Mouse (Mus musculus) heart, adult 2 months (tissue): ENCODE measurements at regions not wholly inside any gene's neighbourhood (a gene's known extent, or its start where the extent isn't known, plus 50 kb on each side); places are given as distances from the start of the nearest gene placed in this dataset.

Source experiments
- CTCF ChIP-seq: fragments of 200-600 bp; IDR thresholded peaks from 2 replicates; pipeline ENCODE4 v1.8.1; 2022; ENCODE audit warnings: antibody characterized with exemption, mild to moderate bottlenecking, moderate library complexity
- EP300 ChIP-seq: fragments of 200-500 bp; IDR thresholded peaks from 2 replicates; pipeline ENCODE4 v1.6.1; 2011; ENCODE audit warnings: low read depth, low read length, control low read depth; ENCODE audit not compliant: insufficient read depth
- POLR2A ChIP-seq: fragments of 200-500 bp; IDR thresholded peaks from 2 replicates; pipeline ENCODE4 v1.6.1; 2011; ENCODE audit warnings: mild to moderate bottlenecking, low read depth, low read length, control low read depth; ENCODE audit not compliant: insufficient read depth

DNA sequence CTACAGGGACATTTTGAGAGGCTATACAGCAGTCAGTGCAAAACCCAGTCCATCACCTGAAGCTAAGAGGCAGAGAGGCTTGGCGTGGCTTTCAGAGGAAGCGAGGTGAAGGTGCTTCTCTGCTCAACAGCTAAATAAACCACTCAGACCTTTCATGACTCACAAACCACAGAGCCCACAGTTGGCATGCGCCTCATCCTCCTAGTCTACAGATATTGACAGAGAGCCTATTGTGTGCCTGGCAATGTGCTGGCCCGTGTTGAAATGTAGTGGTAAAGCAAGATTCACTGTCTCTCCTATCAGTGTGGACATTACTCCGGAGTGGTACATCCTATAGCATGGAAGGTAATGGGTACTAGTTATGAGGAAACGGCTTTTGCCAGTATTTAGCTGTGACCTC lies 61.9 kb upstream of the Ado start:
- no peak for TF ChIP-seq CTCF
- TF ChIP-seq POLR2A: no peak
- no peak for TF ChIP-seq EP300
